Mouse (Mus musculus) erythroblast, embryonic 14.5 days (primary cell): ENCODE data around the gene Hoxa5.

Experiments
- GATA1 ChIP-seq: IDR thresholded peaks from 2 replicates; pipeline ENCODE4 v1.6.1; 2012; ENCODE audit warnings: low read length, inconsistent platforms, mixed read lengths
- TAL1 ChIP-seq: IDR thresholded peaks from 3 replicates; pipeline ENCODE4 v1.6.1; 2012; ENCODE audit warnings: low read length, inconsistent platforms, mixed read lengths

GRCm38 (mm10) chr6:52224895-52225611, 20.7 kb upstream of the Hoxa5 start:
- TF ChIP-seq GATA1 (no peak), TAL1 (no peak)
